ENCODE assay signal across 26 mouse cellular contexts in genomic region chr8:17909316-17909715, GRCm38 (mm10).
"Had no signal": no experiment of that assay in that cellular context is flagged by ENCODE, and none has a peak within 500 bp of the region (broad histone marks: within the 10 kb centered on the region; RNA-seq: fewer than 3 reads in every experiment).

No protein-coding gene starts in this region.

- H3K36me3 ChIP-seq: limb, embryonic 10.5 days; limb, embryonic 13.5 days; liver, embryonic 12.5 days; liver, embryonic 15.5 days; lung, embryonic 15.5 days; neural tube, embryonic 12.5 days; neural tube, embryonic 15.5 days had no signal

- H3K4me3 ChIP-seq: layer of hippocampus, adult 2 months; limb, embryonic 10.5 days; limb, embryonic 13.5 days; liver, embryonic 12.5 days; liver, embryonic 15.5 days; lung, embryonic 15.5 days; megakaryocyte, embryonic 14.5 days; neural tube, embryonic 12.5 days; neural tube, embryonic 15.5 days had no signal

- H3K9me3 ChIP-seq: limb, embryonic 10.5 days; limb, embryonic 13.5 days; liver, embryonic 12.5 days; liver, embryonic 15.5 days; lung, embryonic 15.5 days; neural tube, embryonic 12.5 days; neural tube, embryonic 15.5 days had no signal

- DNase-seq: kidney, adult 18-20 months; kidney, adult 9 months; kidney, postnatal 25 days; layer of hippocampus, adult 9-11 months; liver; lung, adult 18-20 months; lung, postnatal 10 days; lung, postnatal 36 days; midbrain, embryonic 14.5 days; right cerebral cortex, adult 18-20 months; right cerebral cortex, postnatal 14 days; right cerebral cortex, postnatal 4 days; thymus, adult 2 months; thymus, postnatal 14 days; thymus, postnatal 4 days had no signal

- ATAC-seq: liver, embryonic 12.5 days had no signal

- H3K27ac ChIP-seq: kidney, postnatal 0 days; layer of hippocampus, adult 2 months; limb, embryonic 10.5 days; limb, embryonic 13.5 days; liver, embryonic 12.5 days; liver, embryonic 15.5 days; lung, embryonic 15.5 days; neural tube, embryonic 12.5 days; neural tube, embryonic 15.5 days had no signal

- H3K9ac ChIP-seq: limb, embryonic 13.5 days; liver, embryonic 12.5 days; liver, embryonic 15.5 days; lung, embryonic 15.5 days; neural tube, embryonic 12.5 days; neural tube, embryonic 15.5 days had no signal

- H3K4me2 ChIP-seq: limb, embryonic 13.5 days; liver, embryonic 12.5 days; liver, embryonic 15.5 days; lung, embryonic 15.5 days; midbrain, embryonic 11.5 days; neural tube, embryonic 12.5 days; neural tube, embryonic 15.5 days had no signal

- H3K27me3 ChIP-seq: limb, embryonic 13.5 days; liver, embryonic 12.5 days; liver, embryonic 15.5 days; lung, embryonic 15.5 days; megakaryocyte, embryonic 14.5 days; neural tube, embryonic 12.5 days; neural tube, embryonic 15.5 days had no signal

- H3K4me1 ChIP-seq: limb, embryonic 10.5 days; limb, embryonic 13.5 days; liver, embryonic 12.5 days; liver, embryonic 15.5 days; lung, embryonic 15.5 days; megakaryocyte, embryonic 14.5 days; neural tube, embryonic 12.5 days; neural tube, embryonic 15.5 days had no signal
